Mouse (Mus musculus) forebrain, postnatal 0 days (tissue): ENCODE measurements at regions not wholly inside any gene's neighbourhood (a gene's known extent, or its start where the extent isn't known, plus 50 kb on each side); places are given as distances from the start of the nearest gene placed in this dataset.

Source experiments
- ATAC-seq: fragments of 200-750 bp; cut with Nextera tagmentation; 2 replicates; pipeline ENCODE4 v1.8.0; 2017; ENCODE audit warnings: mild to moderate bottlenecking, moderate library complexity
- DNase-seq: peaks from one replicate; pipeline ENCODE4 v3.0.0-alpha.2; 2015
- H3K27ac ChIP-seq: fragments of 300-500 bp; sonication (generic); 2 replicates; pipeline ENCODE4 v1.5.1; 2014; ENCODE audit warnings: low read depth, mild to moderate bottlenecking, antibody characterized with exemption, low read length, moderate library complexity, mixed read lengths
- H3K27me3 ChIP-seq: fragments of 300-500 bp; sonication (generic); 2 replicates; pipeline ENCODE4 v1.6.1; 2014; ENCODE audit warnings: mild to moderate bottlenecking, low read length, mixed read lengths; ENCODE audit not compliant: insufficient read depth
- H3K36me3 ChIP-seq: fragments of 300-500 bp; sonication (generic); 2 replicates; pipeline ENCODE4 v1.6.1; 2014; ENCODE audit warnings: mild to moderate bottlenecking, moderate library complexity; ENCODE audit not compliant: insufficient read depth
- H3K4me1 ChIP-seq: fragments of 300-500 bp; sonication (generic); 2 replicates; pipeline ENCODE4 v1.6.1; 2014; ENCODE audit warnings: antibody characterized with exemption; ENCODE audit not compliant: insufficient read depth
- H3K4me2 ChIP-seq: fragments of 300-500 bp; sonication (generic); 2 replicates; pipeline ENCODE4 v1.6.1; 2014; ENCODE audit warnings: low read depth, mild to moderate bottlenecking, moderate library complexity
- H3K4me3 ChIP-seq: fragments of 300-500 bp; sonication (generic); 2 replicates; pipeline ENCODE4 v1.5.1; 2014; ENCODE audit warnings: low read depth, low read length, mixed read lengths
- H3K9ac ChIP-seq: fragments of 300-500 bp; sonication (generic); 2 replicates; pipeline ENCODE4 v1.6.1; 2014; ENCODE audit warnings: mild to moderate bottlenecking
- H3K9me3 ChIP-seq: fragments of 300-500 bp; sonication (generic); 2 replicates; pipeline ENCODE4 v1.6.1; 2016; ENCODE audit warnings: low read length
- CTCF ChIP-seq: sonication (generic); IDR thresholded peaks from 2 replicates; pipeline ENCODE4 v1.5.1; 2016; ENCODE audit warnings: antibody characterized with exemption, control low read depth, low read depth
- WGBS: fragments of 180-500 bp; shearing (Covaris S2); extraction: QIAGEN DNeasy Blood & Tissue Kit; methylation state at CpG from one replicate; pipeline ENCODE4 v1.1.7; 2014; 5-methylcytosine and 5-hydroxymethylcytosine counted together
- microRNA-seq, 2 experiments: library from miRNA; unstranded; fragments of <30 nt; microRNA quantifications; one replicate each; pipeline ENCODE4; 2016

- Histone ChIP-seq H3K4me1 (no peaks in the 10 kb centered on the region), H3K27me3 (no peaks in the 10 kb centered on the region), H3K27ac (no peak overlapping the region), H3K9me3 (no peaks in the 10 kb centered on the region), H3K4me3 (no peak overlapping the region), H3K9ac (no peak overlapping the region), H3K4me2 (no peak overlapping the region), H3K36me3 (no peaks in the 10 kb centered on the region)
- TF ChIP-seq CTCF = no peak
- ATAC-seq (peak; percentile 91), DNase-seq (peak; percentile 26)
- 48% methylated on average over 2 of the region's 2 CpGs for WGBS
These were observed 108.4 kb upstream of the Rgs18 start for GRCm38 (mm10) chr1:144883633-144884032.

- H3K27me3 ChIP-seq = no peaks in the 10 kb centered on the region
- no peak overlapping the region for H3K27ac ChIP-seq
- no peak overlapping the region for H3K4me2 ChIP-seq
- 85% methylated on average over 1 of the region's 1 CpGs for WGBS
- no peaks in the 10 kb centered on the region for H3K36me3 ChIP-seq
- no peaks in the 10 kb centered on the region for H3K4me1 ChIP-seq
- ATAC-seq (no peak), DNase-seq (no peak)
- no peaks in the 10 kb centered on the region for H3K9me3 ChIP-seq
- no peak overlapping the region for H3K4me3 ChIP-seq
- H3K9ac ChIP-seq = no peak overlapping the region
- no peak for TF ChIP-seq CTCF
These were observed 86.9 kb upstream of the Rgs18 start for GRCm38 (mm10) chr1:144862133-144862532.

Small RNA genes lying in the stretch of these regions (microRNA-seq; reads per million reads assigned to microRNA genes)
- gene Gm25708 = 0 reads per million in 2 experiments
